Mouse (Mus musculus) midbrain, embryonic 16.5 days (tissue): ENCODE results near the gene Trpm3. TPM values are rescaled to one million over a fixed set of nuclear protein-coding genes. Genes with fewer than 3 reads are reported as not detected.

Experiments used
- ATAC-seq: fragments of 200-750 bp; cut with Nextera tagmentation; 2 replicates; pipeline ENCODE4 v1.8.0; 2017; ENCODE audit warnings: moderate TSS enrichment
- H3K27ac ChIP-seq: fragments of 300-500 bp; sonication (generic); 2 replicates; pipeline ENCODE4 v1.5.1; 2014; ENCODE audit warnings: mild to moderate bottlenecking, low read length, mixed read lengths
- H3K27me3 ChIP-seq: fragments of 300-500 bp; sonication (generic); 2 replicates; pipeline ENCODE4 v1.6.1; 2014; ENCODE audit warnings: low read depth, low read length, mixed read lengths; ENCODE audit not compliant: control insufficient read depth, insufficient read depth
- H3K36me3 ChIP-seq: fragments of 300-500 bp; sonication (generic); 2 replicates; pipeline ENCODE4 v1.6.1; 2014; ENCODE audit warnings: mild to moderate bottlenecking, low read length, moderate library complexity, mixed read lengths; ENCODE audit not compliant: control insufficient read depth, insufficient read depth
- H3K4me1 ChIP-seq: fragments of 300-500 bp; sonication (generic); 2 replicates; pipeline ENCODE4 v1.6.1; 2014; ENCODE audit warnings: mild to moderate bottlenecking, low read length, mixed read lengths; ENCODE audit not compliant: control insufficient read depth, insufficient read depth
- H3K4me2 ChIP-seq: fragments of 300-500 bp; sonication (generic); 2 replicates; pipeline ENCODE4 v1.6.1; 2014; ENCODE audit warnings: mild to moderate bottlenecking, low read length, mixed read lengths
- H3K4me3 ChIP-seq: fragments of 300-500 bp; sonication (generic); 2 replicates; pipeline ENCODE4 v1.5.1; 2014; ENCODE audit warnings: low read depth, mild to moderate bottlenecking, low read length, moderate library complexity, mixed read lengths
- H3K9ac ChIP-seq: fragments of 300-500 bp; sonication (generic); 2 replicates; pipeline ENCODE4 v1.6.1; 2014; ENCODE audit warnings: low read depth, low read length, mixed read lengths
- H3K9me3 ChIP-seq: fragments of 300-500 bp; sonication (generic); replicated peaks from 2 replicates; pipeline ENCODE4 v1.6.1; 2014; ENCODE audit warnings: mild to moderate bottlenecking, low read length, mixed read lengths; ENCODE audit not compliant: control insufficient read depth, poor library complexity, severe bottlenecking
- WGBS: fragments of 180-500 bp; shearing (Covaris S2); extraction: QIAGEN DNeasy Blood & Tissue Kit; methylation state at CpG from one replicate; pipeline ENCODE4 v1.1.7; 2014; 5-methylcytosine and 5-hydroxymethylcytosine counted together
- polyA plus RNA-seq: library from polyadenylated mRNA; unstranded; fragments of >200 nt; fragmentation: Nextera tagmentation; extraction: Ambion mirVana; gene quantifications from 2 replicates; pipeline ENCODE4 v1.2.1, GENCODE M21; 2015

Gene Trpm3
- polyA plus RNA-seq, 1 experiment from 2014 or later, result 24.7 TPM

DNA sequence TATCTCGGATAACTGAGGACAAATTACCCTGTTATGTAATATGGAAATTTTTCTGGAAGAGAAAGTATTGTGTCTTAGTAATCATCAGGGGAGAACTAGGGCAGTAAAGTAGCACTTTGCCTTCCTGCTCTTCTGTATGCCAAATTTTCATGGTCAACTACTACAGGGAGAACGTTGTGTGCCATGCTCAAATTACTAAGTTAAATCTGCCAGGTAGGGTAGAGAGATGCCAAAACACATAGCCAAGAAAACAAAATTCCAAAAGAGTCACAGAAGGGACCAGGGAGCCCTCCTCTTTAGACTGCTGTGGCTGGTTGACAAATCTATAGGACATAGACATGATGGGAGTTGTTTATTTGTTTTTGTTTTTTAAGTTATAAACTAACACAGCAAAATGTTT, 619.6 kb downstream of the Trpm3 start:
- Histone ChIP-seq H3K27ac (no peak overlapping the region), H3K4me1 (0 out of 2 replicates have a peak, but pooled peaks cover 2% of the 10 kb centered on the region), H3K4me2 (no peak overlapping the region), H3K9ac (no peak overlapping the region), H3K36me3 (no peaks in the 10 kb centered on the region), H3K27me3 (no peaks in the 10 kb centered on the region), H3K4me3 (no peak overlapping the region), H3K9me3 (no peaks in the 10 kb centered on the region)
- 88% methylated on average over 2 of the region's 2 CpGs for WGBS
- no peak for ATAC-seq

DNA sequence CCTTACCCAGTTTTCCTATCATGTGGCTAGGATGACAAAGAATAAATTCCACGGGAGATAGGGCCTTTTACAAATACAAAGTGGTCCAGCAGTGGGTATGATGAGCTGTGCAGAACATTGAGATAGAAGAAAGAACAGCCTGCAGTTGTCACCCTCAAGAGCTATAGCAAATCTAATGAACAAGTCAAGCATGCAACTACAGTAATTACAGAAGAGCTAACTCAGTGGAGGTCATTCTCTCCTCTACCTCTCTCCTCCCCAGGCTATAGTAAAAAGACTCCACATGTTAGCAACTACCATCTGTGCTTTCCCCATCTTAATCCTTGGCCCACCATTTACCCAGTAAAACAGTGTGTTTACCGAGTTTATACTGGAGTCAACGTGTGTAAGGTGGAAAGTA, 629.4 kb downstream of the Trpm3 start:
- WGBS, result 79% methylated on average over 3 of the region's 3 CpGs
- H3K4me1 ChIP-seq, result no peaks in the 10 kb centered on the region
- H3K36me3 ChIP-seq, result no peaks in the 10 kb centered on the region
- no peaks in the 10 kb centered on the region for H3K27me3 ChIP-seq
- no peaks in the 10 kb centered on the region for H3K9me3 ChIP-seq
- H3K4me2 ChIP-seq, result no peak overlapping the region
- no peak for ATAC-seq
- no peak overlapping the region for H3K9ac ChIP-seq
- H3K27ac ChIP-seq, result no peak overlapping the region
- H3K4me3 ChIP-seq, result no peak overlapping the region

DNA sequence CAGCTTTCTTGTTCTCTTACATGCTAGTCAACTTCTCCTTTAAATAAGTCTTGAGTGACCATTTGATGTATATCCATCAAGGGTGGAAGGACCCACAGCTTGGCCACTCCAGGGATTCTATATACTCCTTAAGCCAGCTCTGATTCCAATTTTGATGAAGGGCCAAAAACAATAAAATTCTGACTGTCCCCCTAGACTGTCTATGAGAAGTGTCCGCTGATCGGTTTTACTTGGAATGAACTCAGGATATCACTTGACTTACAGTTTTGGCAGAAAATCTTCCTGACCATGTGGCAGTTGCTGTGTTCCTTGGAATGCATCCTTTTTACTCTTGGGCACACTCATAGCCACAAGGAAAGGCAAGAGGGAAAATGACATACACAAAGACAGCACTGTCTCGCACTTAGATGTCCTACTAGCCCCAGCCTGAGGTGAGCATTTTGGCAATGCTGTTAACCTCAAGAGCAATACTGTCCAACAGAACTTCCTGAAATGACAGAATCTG, 636.4 kb downstream of the Trpm3 start:
- H3K9me3 ChIP-seq, result no peaks in the 10 kb centered on the region
- 91% methylated on average over 3 of the region's 3 CpGs for WGBS
- no peaks in the 10 kb centered on the region for H3K27me3 ChIP-seq
- no peak overlapping the region for H3K4me2 ChIP-seq
- H3K4me3 ChIP-seq, result no peak overlapping the region
- ATAC-seq, result no peak
- H3K27ac ChIP-seq, result no peak overlapping the region
- no peaks in the 10 kb centered on the region for H3K4me1 ChIP-seq
- no peak overlapping the region for H3K9ac ChIP-seq
- H3K36me3 ChIP-seq, result no peaks in the 10 kb centered on the region

GRCm38 (mm10) chr19:22780192-22780843, 641.5 kb downstream of the Trpm3 start:
- no peak overlapping the region for H3K27ac ChIP-seq
- H3K27me3 ChIP-seq, result no peaks in the 10 kb centered on the region
- no peaks in the 10 kb centered on the region for H3K9me3 ChIP-seq
- no peak for ATAC-seq
- no peak overlapping the region for H3K9ac ChIP-seq
- 73% methylated on average over 7 of the region's 7 CpGs for WGBS
- H3K4me2 ChIP-seq, result no peak overlapping the region
- no peaks in the 10 kb centered on the region for H3K36me3 ChIP-seq
- no peak overlapping the region for H3K4me3 ChIP-seq
- H3K4me1 ChIP-seq, result no peaks in the 10 kb centered on the region

- Histone ChIP-seq H3K27ac (no peak overlapping the region), H3K27me3 (no peaks in the 10 kb centered on the region), H3K4me2 (no peak overlapping the region), H3K4me3 (no peak overlapping the region), H3K4me1 (no peaks in the 10 kb centered on the region), H3K9ac (no peak overlapping the region), H3K9me3 (no peaks in the 10 kb centered on the region), H3K36me3 (no peaks in the 10 kb centered on the region)
- no peak for ATAC-seq
Measured at GRCm38 (mm10) chr19:22781579-22781978, 642.7 kb downstream of the Trpm3 start.

GRCm38 (mm10) chr19:22783745-22784144, 644.9 kb downstream of the Trpm3 start:
- Histone ChIP-seq H3K27me3 (no peaks in the 10 kb centered on the region), H3K4me3 (no peak overlapping the region), H3K9me3 (no peaks in the 10 kb centered on the region), H3K4me1 (no peaks in the 10 kb centered on the region), H3K9ac (no peak overlapping the region), H3K27ac (no peak overlapping the region), H3K4me2 (no peak overlapping the region), H3K36me3 (no peaks in the 10 kb centered on the region)
- 86% methylated on average over 2 of the region's 2 CpGs for WGBS
- ATAC-seq, result no peak

DNA sequence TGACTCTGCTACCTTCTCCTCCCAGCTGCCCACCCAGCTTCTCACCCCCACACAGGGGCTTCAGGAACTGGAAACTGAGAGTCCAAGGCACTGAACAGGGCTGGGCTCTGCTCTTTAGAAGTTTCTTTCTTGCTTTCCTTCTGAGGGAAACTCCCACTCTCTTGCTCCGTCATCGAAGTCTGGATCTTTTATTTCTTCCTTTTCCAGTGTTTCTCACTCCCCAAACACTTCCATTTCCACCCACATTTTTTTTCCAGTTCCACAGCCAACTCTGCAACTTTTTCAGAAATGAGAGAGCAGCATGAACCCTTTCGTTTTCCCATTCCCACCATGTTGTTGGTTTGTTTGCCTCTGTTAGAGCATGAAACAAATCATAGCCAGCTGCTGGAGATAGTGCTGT, 650.9 kb downstream of the Trpm3 start:
- Histone ChIP-seq H3K4me1 (no peaks in the 10 kb centered on the region), H3K4me2 (no peak overlapping the region), H3K36me3 (0 out of 2 replicates have a peak, but pooled peaks cover 2% of the 10 kb centered on the region), H3K9ac (no peak overlapping the region), H3K4me3 (no peak overlapping the region), H3K9me3 (no peaks in the 10 kb centered on the region), H3K27me3 (no peaks in the 10 kb centered on the region), H3K27ac (no peak overlapping the region)
- WGBS, result 93% methylated on average over 3 of the region's 3 CpGs
- no peak for ATAC-seq

DNA sequence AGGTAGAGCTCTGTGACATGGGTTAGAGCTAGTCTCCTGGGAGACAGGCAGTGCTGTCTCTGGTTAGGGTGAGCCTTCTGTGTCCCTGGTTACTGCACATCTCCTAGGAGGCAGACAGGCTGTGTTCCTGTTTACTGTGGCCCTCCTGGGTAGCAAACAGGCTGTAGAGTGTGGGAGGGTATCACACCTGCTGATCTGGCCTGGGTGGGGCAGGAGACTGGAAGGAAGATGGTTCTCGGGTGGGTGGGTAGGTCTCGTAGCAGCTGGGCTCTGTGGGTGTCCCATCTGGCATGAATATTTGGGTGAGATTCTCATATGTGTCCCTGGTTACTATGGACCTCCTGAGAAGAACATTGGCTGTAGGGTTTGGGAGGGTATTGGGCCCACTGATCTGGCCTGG, 658.1 kb downstream of the Trpm3 start:
- Histone ChIP-seq H3K9me3 (no peaks in the 10 kb centered on the region), H3K4me3 (no peak overlapping the region), H3K27me3 (no peaks in the 10 kb centered on the region), H3K36me3 (0 out of 2 replicates have a peak, but pooled peaks cover 2% of the 10 kb centered on the region), H3K4me2 (no peak overlapping the region), H3K27ac (no peak overlapping the region), H3K9ac (no peak overlapping the region), H3K4me1 (no peaks in the 10 kb centered on the region; the same call in 1 of the 2 replicates)
- WGBS, result 92% methylated on average over 2 of the region's 2 CpGs
- ATAC-seq, result no peak

DNA sequence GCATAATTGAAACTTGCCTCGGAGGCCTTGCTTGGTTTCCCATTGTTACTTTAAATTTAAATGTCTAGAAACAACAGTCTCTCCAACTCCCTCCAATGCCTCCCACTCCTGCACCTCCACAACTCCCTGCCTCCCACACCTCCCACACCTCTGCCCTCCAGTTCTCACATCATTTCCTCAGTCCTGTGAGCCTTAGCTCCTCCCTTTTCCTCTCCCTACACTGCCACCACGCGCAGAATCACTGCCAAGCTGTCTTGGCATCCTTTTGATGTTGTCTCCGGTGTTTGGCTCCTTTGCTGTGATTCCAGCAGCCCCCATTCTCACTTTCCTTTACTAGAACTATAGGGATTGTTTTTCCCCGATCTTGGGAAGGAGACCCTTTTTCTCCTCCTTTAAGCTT, 661.6 kb downstream of the Trpm3 start:
- Histone ChIP-seq H3K27me3 (no peaks in the 10 kb centered on the region), H3K27ac (no peak overlapping the region), H3K9ac (no peak overlapping the region), H3K36me3 (no peaks in the 10 kb centered on the region), H3K4me3 (no peak overlapping the region), H3K4me1 (no peaks in the 10 kb centered on the region; the same call in 1 of the 2 replicates), H3K4me2 (no peak overlapping the region), H3K9me3 (no peaks in the 10 kb centered on the region)
- WGBS, result 43% methylated on average over 5 of the region's 5 CpGs
- no peak; the same call in 1 of the 2 replicates for ATAC-seq
